Mouse (Mus musculus) ES-E14 (cell line): Measurements from ENCODE around the gene Rgmb.

Experiments used
- ZC3H11A ChIP-seq: IDR thresholded peaks from 2 replicates; pipeline ENCODE4 v1.6.1; 2012; ENCODE audit warnings: low read depth, mild to moderate bottlenecking, inconsistent platforms, low read length, borderline replicate concordance
- ZNF384 ChIP-seq: IDR thresholded peaks from 2 replicates; pipeline ENCODE4 v1.6.1; 2012; ENCODE audit warnings: low read depth, low read length, inconsistent platforms

DNA sequence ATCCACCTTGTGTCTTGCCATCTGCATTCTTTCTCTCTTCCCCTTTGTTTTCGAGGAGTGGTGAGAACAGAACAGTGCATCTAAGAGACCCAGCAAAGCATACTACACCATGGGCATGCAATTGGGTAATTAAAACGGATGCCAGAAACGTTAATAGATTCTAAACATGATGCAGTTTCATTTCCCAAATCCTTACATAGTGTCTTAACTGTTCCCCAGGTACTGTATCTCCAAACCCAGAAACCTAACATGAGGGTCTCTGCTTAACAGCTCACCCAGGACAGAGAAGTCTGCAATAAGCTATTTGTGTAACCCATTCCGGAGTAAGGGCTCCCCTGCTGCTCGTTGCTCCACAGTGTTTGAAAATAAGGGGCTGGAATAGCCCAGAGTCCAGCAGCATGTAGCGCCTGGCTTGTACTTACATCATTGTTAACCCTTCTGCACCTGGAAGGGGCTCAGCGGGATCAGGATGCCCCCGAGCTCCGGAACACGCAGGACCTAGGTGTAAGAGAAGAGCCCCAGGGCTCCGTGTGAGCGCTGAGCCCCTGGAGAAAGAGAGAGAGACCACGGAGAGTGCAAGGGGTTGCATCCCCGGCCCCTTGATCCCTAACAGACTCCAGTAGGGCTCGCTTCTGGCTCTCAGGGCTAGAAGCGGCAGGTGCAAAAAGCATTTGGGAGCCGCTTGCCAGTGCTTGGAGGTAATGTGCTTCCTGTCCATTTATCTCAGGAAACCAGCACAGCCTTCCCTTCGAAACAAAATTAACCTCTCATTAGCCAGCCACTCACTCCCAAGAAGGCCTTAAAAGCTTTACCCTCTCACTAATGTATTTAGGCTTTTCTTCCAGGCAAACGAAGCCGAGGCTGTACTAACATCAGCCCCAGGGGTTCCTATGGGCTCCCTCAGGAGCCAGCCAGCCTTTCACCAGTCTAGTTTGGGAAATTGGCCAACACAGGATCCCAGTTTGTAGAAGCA, 1.4 kb downstream of the Rgmb start:
- no peak for TF ChIP-seq ZNF384
- TF ChIP-seq ZC3H11A: no peak
